Mouse (Mus musculus): ENCODE data around the gene Gm20388. TPM values are rescaled to one million over a fixed set of nuclear protein-coding genes. Genes with fewer than 3 reads are reported as not detected.

Gene Gm20388
- polyA plus RNA-seq, 1 experiment from 2014 or later, result not detected

DNA sequence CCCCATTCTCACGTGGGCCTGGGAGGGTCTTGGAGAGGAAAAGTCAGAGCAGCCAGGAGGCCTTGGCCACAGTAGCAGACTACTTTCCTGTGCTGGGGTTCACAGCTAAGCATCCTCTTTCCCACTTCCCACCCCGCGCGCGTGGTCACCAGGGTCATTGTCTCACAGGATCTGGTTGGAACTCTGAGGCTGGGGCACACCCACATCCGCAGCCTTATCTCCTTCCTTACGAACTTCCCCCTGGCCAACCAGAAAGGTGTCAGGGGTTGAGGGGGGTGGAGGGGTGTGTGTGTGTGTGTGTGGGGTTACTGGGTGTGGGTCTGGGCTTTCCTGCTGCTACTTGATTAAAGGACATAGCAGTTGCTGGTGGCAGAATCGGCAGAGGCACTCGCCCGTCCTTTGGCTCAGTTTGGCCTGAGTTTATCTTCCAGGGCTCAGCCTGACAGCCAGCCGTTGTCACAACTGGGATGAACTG is 2801.3 kb downstream of the Gm20388 start:
- peak; percentile 72 for ATAC-seq (ENCODE audit: insufficient number of reproducible peaks, insufficient read depth, low FRiP score, low read depth)
- H3K4me1 ChIP-seq (ENCODE audit: control insufficient read depth in 2 of 2, insufficient read depth in 2 of 2, low read length in 2 of 2), result peaks cover 0 to 4% of the 10 kb centered on the region in 2 experiments; a peak in 2 of 4 replicates
- H3K4me2 ChIP-seq (ENCODE audit: low read length), result no peak overlapping the region
- H3K27ac ChIP-seq (replicated peaks in 1 of 2; ENCODE audit: control insufficient read depth in 1 of 2, insufficient read depth in 1 of 2, low read depth in 2 of 2, low read length in 2 of 2), result peak overlapping the region; percentile 23 to 62; a peak in 2 of 4 replicates
- peaks cover 18% of the 10 kb centered on the region for H3K27me3 ChIP-seq (ENCODE audit: control insufficient read depth, insufficient read depth, low read length)
- no peak overlapping the region for H3K9ac ChIP-seq (ENCODE audit: low read length)
- H3K36me3 ChIP-seq (ENCODE audit: control insufficient read depth, insufficient read depth, low read length), result no peaks in the 10 kb centered on the region
- H3K4me3 ChIP-seq (ENCODE audit: control insufficient read depth in 1 of 2, insufficient read depth in 1 of 2, low read depth in 1 of 2, low read length in 2 of 2), result no peak overlapping the region
- 23% methylated on average over 11 of the region's 11 CpGs for WGBS
- no peaks in the 10 kb centered on the region for H3K9me3 ChIP-seq (ENCODE audit: control insufficient read depth, low read length)

DNA sequence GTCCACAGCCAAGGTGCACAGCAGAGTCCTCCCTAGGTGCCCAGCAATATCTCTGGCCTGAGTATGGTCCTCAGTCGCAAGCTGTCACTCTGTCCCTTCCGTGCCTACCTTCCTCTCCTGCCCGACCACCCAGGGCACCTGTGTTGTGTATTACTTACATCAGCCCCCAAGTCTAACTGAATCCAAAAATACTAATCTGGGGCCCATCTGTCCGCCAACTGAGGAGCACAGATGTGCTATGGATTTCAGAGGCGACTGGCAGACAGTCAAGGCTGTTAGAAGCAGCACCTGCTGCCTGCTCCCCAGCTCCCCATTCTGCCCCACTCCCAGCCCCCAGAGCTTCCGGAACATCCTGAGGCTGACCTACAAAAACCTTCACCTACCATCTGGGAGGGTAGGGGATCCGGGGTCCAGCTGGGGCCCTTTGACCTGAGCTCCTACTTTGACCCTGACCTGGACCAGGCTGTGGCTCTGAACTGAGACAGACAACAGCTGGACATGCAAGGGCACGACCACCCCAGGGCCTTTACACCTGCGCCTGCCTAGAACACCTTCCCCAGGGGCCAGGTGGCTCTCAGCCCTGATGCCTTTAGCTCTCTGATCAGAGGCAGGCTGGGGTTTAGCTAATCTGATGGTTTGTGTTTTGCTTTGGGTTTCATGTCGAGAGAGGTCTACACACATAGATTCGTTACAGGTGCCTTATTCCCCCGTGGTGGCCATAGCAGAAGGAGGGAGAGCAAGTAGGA is 2801.9 kb downstream of the Gm20388 start:
- H3K27ac ChIP-seq (replicated peaks in 1 of 2; ENCODE audit: control insufficient read depth in 1 of 2, insufficient read depth in 1 of 2, low read depth in 2 of 2, low read length in 2 of 2), result peak overlapping the region; percentile 23 to 62; a peak in 2 of 4 replicates
- no peak for ATAC-seq (ENCODE audit: insufficient number of reproducible peaks, insufficient read depth, low FRiP score, low read depth)

DNA sequence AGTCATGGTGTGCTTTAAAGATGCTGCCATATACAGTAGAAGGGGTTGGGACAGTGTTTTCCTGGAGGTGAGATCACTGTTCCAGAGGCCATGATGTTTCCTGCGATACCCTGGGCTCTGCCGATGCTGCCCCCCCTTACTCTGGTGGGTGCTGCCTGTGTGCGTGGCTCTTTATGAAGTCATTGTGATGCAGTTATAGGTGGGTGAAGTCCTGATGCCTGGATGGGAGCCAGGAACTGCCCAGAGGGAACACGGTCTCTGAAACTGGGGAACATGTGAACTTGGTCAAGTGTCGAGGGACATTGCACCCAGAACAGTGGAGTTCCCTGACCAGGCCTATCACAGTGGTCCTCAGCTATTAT is 2802.5 kb downstream of the Gm20388 start:
- Histone ChIP-seq H3K9me3 (ENCODE audit: control insufficient read depth, low read length) (no peaks in the 10 kb centered on the region), H3K4me2 (ENCODE audit: low read length) (no peak overlapping the region), H3K9ac (ENCODE audit: low read length) (no peak overlapping the region), H3K4me1 (ENCODE audit: control insufficient read depth in 2 of 2, insufficient read depth in 2 of 2, low read length in 2 of 2) (peaks cover 1 to 4% of the 10 kb centered on the region in 2 experiments; a peak in 2 of 4 replicates), H3K27ac (replicated peaks in 1 of 2; ENCODE audit: control insufficient read depth in 1 of 2, insufficient read depth in 1 of 2, low read depth in 2 of 2, low read length in 2 of 2) (no peak overlapping the region), H3K27me3 (ENCODE audit: control insufficient read depth, insufficient read depth, low read length) (peaks cover 24% of the 10 kb centered on the region), H3K36me3 (ENCODE audit: control insufficient read depth, insufficient read depth, low read length) (no peaks in the 10 kb centered on the region), H3K4me3 (ENCODE audit: control insufficient read depth in 1 of 2, insufficient read depth in 1 of 2, low read depth in 1 of 2, low read length in 2 of 2) (no peak overlapping the region)
- WGBS, result 85% methylated on average over 5 of the region's 5 CpGs
- ATAC-seq (ENCODE audit: insufficient number of reproducible peaks, insufficient read depth, low FRiP score, low read depth), result no peak

More for the DNA sequence above, 2801.9 kb downstream of the Gm20388 start:
- Histone ChIP-seq H3K9ac (ENCODE audit: low read length) (no peak overlapping the region), H3K4me2 (ENCODE audit: low read length) (no peak overlapping the region), H3K4me3 (ENCODE audit: control insufficient read depth in 1 of 2, insufficient read depth in 1 of 2, low read depth in 1 of 2, low read length in 2 of 2) (no peak overlapping the region), H3K9me3 (ENCODE audit: control insufficient read depth, low read length) (no peaks in the 10 kb centered on the region), H3K36me3 (ENCODE audit: control insufficient read depth, insufficient read depth, low read length) (no peaks in the 10 kb centered on the region), H3K27me3 (ENCODE audit: control insufficient read depth, insufficient read depth, low read length) (peaks cover 24% of the 10 kb centered on the region), H3K4me1 (ENCODE audit: control insufficient read depth in 2 of 2, insufficient read depth in 2 of 2, low read length in 2 of 2) (peaks cover 0 to 4% of the 10 kb centered on the region in 2 experiments; a peak in 2 of 4 replicates)
- 76% methylated on average over 12 of the region's 12 CpGs for WGBS

DNA sequence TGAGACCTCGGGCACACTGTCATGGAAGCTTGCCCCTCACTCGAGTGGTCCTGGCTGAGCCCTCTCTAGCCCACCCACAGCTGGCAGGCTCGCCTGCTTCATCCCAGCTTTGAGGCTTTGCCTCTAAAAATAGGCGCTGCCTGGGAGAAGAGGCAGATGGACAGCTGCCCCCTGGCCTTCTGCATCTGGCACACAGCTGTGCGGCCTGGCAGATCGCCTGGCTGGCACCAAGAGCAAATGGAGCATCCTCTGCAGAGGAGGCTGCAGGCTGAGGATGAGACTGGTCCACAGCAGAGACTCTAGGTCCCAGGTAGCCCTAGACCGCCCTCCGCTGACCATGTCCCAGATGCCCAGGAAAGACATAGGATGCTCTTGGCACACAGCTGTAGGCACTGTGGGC is 2805.9 kb downstream of the Gm20388 start:
- Histone ChIP-seq H3K36me3 (ENCODE audit: control insufficient read depth, insufficient read depth, low read length) (no peaks in the 10 kb centered on the region), H3K27ac (replicated peaks in 1 of 2; ENCODE audit: control insufficient read depth in 1 of 2, insufficient read depth in 1 of 2, low read depth in 2 of 2, low read length in 2 of 2) (no peak overlapping the region), H3K9me3 (ENCODE audit: control insufficient read depth, low read length) (no peaks in the 10 kb centered on the region), H3K4me1 (ENCODE audit: control insufficient read depth in 2 of 2, insufficient read depth in 2 of 2, low read length in 2 of 2) (peaks cover 22 to 24% of the 10 kb centered on the region in 2 experiments), H3K27me3 (ENCODE audit: control insufficient read depth, insufficient read depth, low read length) (peaks cover 33% of the 10 kb centered on the region), H3K4me3 (ENCODE audit: control insufficient read depth in 1 of 2, insufficient read depth in 1 of 2, low read depth in 1 of 2, low read length in 2 of 2) (no peak overlapping the region), H3K9ac (ENCODE audit: low read length) (no peak overlapping the region), H3K4me2 (ENCODE audit: low read length) (no peak overlapping the region)
- ATAC-seq (ENCODE audit: insufficient number of reproducible peaks, insufficient read depth, low FRiP score, low read depth), result no peak
- 65% methylated on average over 8 of the region's 8 CpGs for WGBS

DNA sequence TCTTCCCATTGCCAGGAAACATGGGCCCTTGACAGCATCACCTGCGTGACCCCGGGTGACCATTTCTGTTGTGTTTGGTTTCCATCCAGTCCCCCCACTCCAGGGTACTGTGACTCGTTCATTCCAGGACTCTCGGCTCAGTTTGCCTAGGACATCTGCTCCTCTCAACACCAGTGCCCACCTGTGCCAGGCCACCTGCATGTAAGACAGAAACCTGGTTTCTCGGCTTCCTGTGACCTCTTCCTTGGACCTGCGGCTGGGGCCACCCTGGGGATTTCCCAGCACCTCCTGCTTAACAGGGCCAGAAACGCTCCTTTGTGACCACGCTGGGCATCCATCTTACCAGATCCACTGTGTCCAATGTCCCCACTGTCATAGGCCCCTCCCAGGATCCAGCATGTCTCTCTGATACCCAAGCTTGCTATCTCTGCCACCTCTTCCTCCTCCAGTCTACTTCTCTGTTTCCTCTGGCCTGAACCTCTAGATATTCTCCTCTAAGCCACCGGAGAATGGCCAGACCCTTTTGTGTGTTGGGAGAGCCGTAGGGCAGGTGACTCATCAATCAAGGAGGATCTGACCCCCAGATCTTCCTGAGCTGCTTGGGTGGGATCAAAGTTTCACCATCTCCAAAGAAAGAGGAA is 2807.3 kb downstream of the Gm20388 start:
- peaks cover 32% of the 10 kb centered on the region for H3K27me3 ChIP-seq (ENCODE audit: control insufficient read depth, insufficient read depth, low read length)
- no peak overlapping the region for H3K4me3 ChIP-seq (ENCODE audit: control insufficient read depth in 1 of 2, insufficient read depth in 1 of 2, low read depth in 1 of 2, low read length in 2 of 2)
- H3K9ac ChIP-seq (ENCODE audit: low read length), result no peak overlapping the region
- peaks cover 18 to 26% of the 10 kb centered on the region in 2 experiments for H3K4me1 ChIP-seq (ENCODE audit: control insufficient read depth in 2 of 2, insufficient read depth in 2 of 2, low read length in 2 of 2)
- 73% methylated on average over 10 of the region's 10 CpGs for WGBS
- H3K27ac ChIP-seq (replicated peaks in 1 of 2; ENCODE audit: control insufficient read depth in 1 of 2, insufficient read depth in 1 of 2, low read depth in 2 of 2, low read length in 2 of 2), result no peak overlapping the region
- H3K4me2 ChIP-seq (ENCODE audit: low read length), result no peak overlapping the region
- no peaks in the 10 kb centered on the region for H3K36me3 ChIP-seq (ENCODE audit: control insufficient read depth, insufficient read depth, low read length)
- H3K9me3 ChIP-seq (ENCODE audit: control insufficient read depth, low read length), result no peaks in the 10 kb centered on the region
- no peak for ATAC-seq (ENCODE audit: insufficient number of reproducible peaks, insufficient read depth, low FRiP score, low read depth)

DNA sequence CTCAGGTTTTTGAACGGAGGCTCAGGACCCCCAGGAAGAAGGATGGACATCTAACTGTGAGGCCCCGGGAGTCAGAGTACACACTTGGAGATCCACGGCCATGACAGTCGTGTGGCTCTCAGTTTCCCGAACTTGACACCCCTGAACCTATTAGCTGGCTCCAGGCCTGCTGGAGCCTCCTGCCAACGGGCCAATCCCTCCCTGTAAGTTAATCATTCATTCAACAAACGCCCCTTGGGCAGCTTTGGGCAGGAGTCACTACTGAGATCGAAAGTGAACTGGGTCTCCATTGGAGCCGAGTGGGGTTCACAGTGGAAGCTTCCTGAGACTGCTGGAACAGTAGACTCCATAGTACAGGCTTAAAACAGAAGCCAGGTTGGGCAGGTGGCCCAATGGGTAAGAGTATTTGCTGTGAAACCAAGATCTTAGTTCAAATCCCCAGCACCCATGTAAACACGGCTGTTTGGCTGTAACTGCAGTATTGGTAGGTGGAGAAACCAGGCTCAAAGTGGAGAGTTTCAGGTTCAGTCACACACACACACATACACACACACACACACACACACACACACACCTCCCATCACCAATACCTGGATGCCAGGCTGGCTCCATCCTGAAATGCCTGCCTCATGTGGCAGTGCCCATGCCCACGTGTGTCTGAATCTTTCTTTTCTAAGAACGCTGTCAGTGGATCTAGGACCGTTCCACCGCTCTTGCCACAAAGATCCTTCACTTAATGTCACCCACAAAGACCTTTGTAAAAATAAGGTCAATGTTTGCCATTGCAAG is 2808.3 kb downstream of the Gm20388 start:
- Histone ChIP-seq H3K9ac (ENCODE audit: low read length) (no peak overlapping the region), H3K36me3 (ENCODE audit: control insufficient read depth, insufficient read depth, low read length) (no peaks in the 10 kb centered on the region), H3K27ac (replicated peaks in 1 of 2; ENCODE audit: control insufficient read depth in 1 of 2, insufficient read depth in 1 of 2, low read depth in 2 of 2, low read length in 2 of 2) (no peak overlapping the region), H3K4me2 (ENCODE audit: low read length) (no peak overlapping the region), H3K27me3 (ENCODE audit: control insufficient read depth, insufficient read depth, low read length) (peaks cover 29% of the 10 kb centered on the region), H3K4me3 (ENCODE audit: control insufficient read depth in 1 of 2, insufficient read depth in 1 of 2, low read depth in 1 of 2, low read length in 2 of 2) (no peak overlapping the region), H3K4me1 (ENCODE audit: control insufficient read depth in 2 of 2, insufficient read depth in 2 of 2, low read length in 2 of 2) (peaks cover 18 to 26% of the 10 kb centered on the region in 2 experiments), H3K9me3 (ENCODE audit: control insufficient read depth, low read length) (no peaks in the 10 kb centered on the region)
- WGBS, result 88% methylated on average over 14 of the region's 14 CpGs
- no peak for ATAC-seq (ENCODE audit: insufficient number of reproducible peaks, insufficient read depth, low FRiP score, low read depth)

DNA sequence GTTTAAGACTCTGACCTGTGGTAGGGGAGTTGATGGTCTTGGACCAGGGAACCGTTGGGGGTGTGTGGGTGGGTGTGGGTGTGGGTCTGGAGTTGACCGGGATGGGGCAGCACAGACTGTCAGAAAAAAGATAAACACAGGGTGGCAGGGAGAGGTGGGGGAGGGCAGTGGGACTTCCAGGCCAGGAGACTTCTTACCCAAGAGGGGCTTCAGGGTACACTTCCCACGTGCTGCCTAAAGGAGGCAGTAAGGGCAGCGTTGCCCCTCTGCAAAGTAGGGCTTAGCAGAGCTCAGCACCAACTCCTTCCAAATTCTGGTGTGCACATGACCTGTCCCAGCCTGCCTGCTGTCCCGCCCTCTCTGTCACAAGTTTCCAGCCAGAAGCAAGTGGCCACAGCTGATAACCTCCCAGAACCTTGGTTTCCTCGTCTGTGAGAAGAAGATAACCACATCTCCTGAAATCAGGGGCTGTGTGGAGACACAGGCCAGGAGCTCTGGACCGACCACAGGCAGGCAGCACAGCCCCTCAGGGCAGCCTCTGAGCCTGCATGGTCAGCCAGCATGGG is 2808.9 kb downstream of the Gm20388 start:
- Histone ChIP-seq H3K36me3 (ENCODE audit: control insufficient read depth, insufficient read depth, low read length) (no peaks in the 10 kb centered on the region), H3K4me2 (ENCODE audit: low read length) (peak overlapping the region; percentile 56), H3K4me1 (ENCODE audit: control insufficient read depth in 2 of 2, insufficient read depth in 2 of 2, low read length in 2 of 2) (peaks cover 18 to 26% of the 10 kb centered on the region in 2 experiments), H3K9me3 (ENCODE audit: control insufficient read depth, low read length) (no peaks in the 10 kb centered on the region), H3K27me3 (ENCODE audit: control insufficient read depth, insufficient read depth, low read length) (peaks cover 29% of the 10 kb centered on the region), H3K27ac (replicated peaks in 1 of 2; ENCODE audit: control insufficient read depth in 1 of 2, insufficient read depth in 1 of 2, low read depth in 2 of 2, low read length in 2 of 2) (peak overlapping the region; percentile 51 to 71), H3K4me3 (ENCODE audit: control insufficient read depth in 1 of 2, insufficient read depth in 1 of 2, low read depth in 1 of 2, low read length in 2 of 2) (peak overlapping the region in 1 of 2 experiments; percentile 19; a peak in 1 of 4 replicates), H3K9ac (ENCODE audit: low read length) (peak overlapping the region; percentile 21; the same call in 1 of the 2 replicates)
- peak; percentile 80 for ATAC-seq (ENCODE audit: insufficient number of reproducible peaks, insufficient read depth, low FRiP score, low read depth)
- 13% methylated on average over 7 of the region's 7 CpGs for WGBS

All from heart, embryonic 14.5 days (tissue).